In genomic region chr6:89613336-89614106, GRCm38 (mm10) we compare ENCODE assay signal across 7 mouse cellular contexts. TPM values are rescaled to one million over a fixed set of nuclear protein-coding genes. Genes with fewer than 3 reads are reported as not detected.
A peak's percentile ranks its signal among the peaks of the same experiment; 100 is the strongest.
DNase-seq lines count a peak whose midpoint lies in the region; ATAC-seq and TF ChIP-seq lines count a peak whose summit lies in the region.

No protein-coding gene starts in this region.

- peak; percentile 41 to 59 for DNase-seq in lung, postnatal 4 days
- no peak for DNase-seq in lung, adult 2 months
- peak; percentile 39 to 45 for DNase-seq in heart, postnatal 10 days
- peak; percentile 42 for DNase-seq in limb, embryonic 10.5 days (ENCODE audit: low spot score)
- DNase-seq in right cerebral cortex, adult 2 months (ENCODE audit: low spot score in 2 of 2) = peak; percentile 62 to 67
- no peak for DNase-seq in yolk sac, embryonic 10.5 days (ENCODE audit: low spot score)

- no peaks in the 10 kb centered on the region for H3K4me1 ChIP-seq in lung, adult 2 months (ENCODE audit: control insufficient read depth, insufficient read depth, low read length)
- H3K4me1 ChIP-seq in limb, embryonic 10.5 days = peaks cover 33% of the 10 kb centered on the region

- H3K4me3 ChIP-seq in lung, adult 2 months (replicated peaks; ENCODE audit: extremely low read depth, low read depth, low read length) = no peak overlapping the region
- H3K4me3 ChIP-seq in limb, embryonic 10.5 days = no peak overlapping the region

- no peaks in the 10 kb centered on the region for H3K9me3 ChIP-seq in limb, embryonic 10.5 days (replicated peaks)

- intact Hi-C loops in heart, postnatal 10 days (cut with DNase I) = no loop called here

- H3K36me3 ChIP-seq in limb, embryonic 10.5 days = no peaks in the 10 kb centered on the region

- 33% methylated on average over 15 of the region's 15 CpGs for WGBS in lung, adult 2 months
- 65% methylated on average over 15 of the region's 15 CpGs for WGBS in limb, embryonic 10.5 days

- TF ChIP-seq POLR2A in lung, adult 2 months (IDR thresholded peaks at IDR 0.05; ENCODE audit: borderline replicate concordance, extremely low read depth, low read depth, low read length) = no peak

- TF ChIP-seq CTCF in lung, adult 2 months (IDR thresholded peaks at IDR 0.05; ENCODE audit: insufficient read depth, low read length) = no peak

- no peak for ATAC-seq in monocyte, adult 5-6 weeks (replicated peaks; ENCODE audit: insufficient number of reproducible peaks, low FRiP score, low TSS enrichment, poor library complexity, severe bottlenecking)

- peak overlapping the region; percentile 85 for H3K27ac ChIP-seq in limb, embryonic 10.5 days

- H3K27me3 ChIP-seq in limb, embryonic 10.5 days (ENCODE audit: low read depth, poor library complexity, severe bottlenecking) = no peaks in the 10 kb centered on the region

RNA-seq across cellular contexts. Expression of gene Chchd6, which starts 18.1 kb away (rescaled TPM):
- polyA plus RNA-seq in lung, adult 2 months (2012; rRNA removed) = 55.4 and 60.1 TPM in 2 replicates
- 10 to 100 TPM; 14.7 to 15.5 TPM for total RNA-seq in heart, postnatal 10 days (2021)
- 66.0 and 68.8 TPM in 2 replicates for polyA plus RNA-seq in limb, embryonic 10.5 days (2016; fragmentation: Nextera tagmentation; extraction: Ambion mirVana)
- total RNA-seq in monocyte, adult 5-6 weeks (2017) = 0.29 to 0.68 TPM in 2 of 3 replicates, not detected in the other

RNA-seq across cellular contexts. Expression of gene Txnrd3, which starts 30.3 kb away (rescaled TPM):
- 13.8 and 15.5 TPM in 2 replicates for polyA plus RNA-seq in lung, adult 2 months (2012; rRNA removed)
- total RNA-seq in heart, postnatal 10 days (2021) = 10 to 100 TPM; 26.1 to 27.1 TPM
- 9.5 and 11.0 TPM in 2 replicates for polyA plus RNA-seq in limb, embryonic 10.5 days (2016; fragmentation: Nextera tagmentation; extraction: Ambion mirVana)
- total RNA-seq in monocyte, adult 5-6 weeks (2017) = 2.6 to 6.7 TPM (median 3.6 TPM) in 3 replicates

Comparison
In these comparisons a context has a peak if more than half of its experiments do, and no peak if none do; other contexts are left out.
1. DNase-seq: peak in lung, postnatal 4 days (2 of 2), heart, postnatal 10 days (2 of 2), limb, embryonic 10.5 days (single experiment) and right cerebral cortex, adult 2 months (2 of 2); none in lung, adult 2 months (single experiment) and yolk sac, embryonic 10.5 days (single experiment).